Mouse (Mus musculus): ENCODE results near the gene Pum2.

Pum2 gene

GRCm38 (mm10) chr12:8793410-8794051, 119.6 kb downstream of the Pum2 start:
- DNase-seq (ENCODE audit: low read depth, low spot score): no peak

DNA sequence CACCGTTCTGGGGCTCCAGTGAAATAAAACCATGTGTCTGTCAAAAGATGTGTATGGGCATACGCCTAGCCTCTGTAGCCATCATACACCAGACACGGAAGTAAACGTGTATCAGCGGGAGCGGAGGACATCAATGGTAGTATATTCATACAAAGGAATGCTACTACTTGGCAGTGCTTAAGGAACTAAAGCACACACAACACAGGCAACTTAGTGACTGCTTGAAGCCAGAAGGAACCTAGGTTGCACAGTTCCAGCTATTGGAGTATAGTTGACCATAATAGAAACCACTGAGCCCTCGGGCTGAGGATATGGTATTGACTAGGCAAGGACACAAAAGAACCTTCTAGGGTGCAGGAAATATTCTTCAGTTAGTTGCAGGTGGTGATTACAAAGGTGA, 124.0 kb downstream of the Pum2 start:
- DNase-seq (ENCODE audit: low read depth, low spot score): no peak

DNA sequence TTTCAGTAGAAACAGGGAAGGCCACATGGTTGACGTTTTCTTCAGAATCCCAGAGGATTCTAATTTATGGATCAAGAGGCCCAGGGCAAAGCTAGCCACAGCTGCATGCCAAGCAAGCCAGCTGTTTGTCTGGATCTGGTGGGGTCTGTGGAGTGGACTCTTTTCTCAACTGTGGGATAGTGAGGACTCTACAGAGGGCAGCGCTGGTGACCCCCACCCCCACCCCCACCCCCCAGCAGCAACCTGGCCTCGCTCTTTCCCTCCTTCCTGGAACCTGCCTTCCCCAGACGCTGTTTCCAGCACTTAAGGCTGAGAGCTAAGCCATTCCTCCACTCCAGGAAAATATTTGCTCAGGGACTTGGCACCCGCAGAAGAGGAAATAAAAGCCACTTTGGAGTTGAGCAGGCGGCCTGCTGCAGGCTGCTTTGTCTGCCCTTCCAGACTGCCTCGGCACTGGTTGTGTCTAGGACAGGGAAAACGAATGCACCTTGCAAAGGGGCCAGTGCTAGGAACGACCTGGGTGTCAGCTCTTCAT, 124.6 kb downstream of the Pum2 start:
- DNase-seq (ENCODE audit: low read depth, low spot score): no peak

All from retina, postnatal 7 days (tissue).